Mouse (Mus musculus) Patski (cell line): ENCODE data around the gene Plekha8. TPM values are rescaled to one million over a fixed set of nuclear protein-coding genes. Genes with fewer than 3 reads are reported as not detected.

Experiments
- ATAC-seq: fragments of 100-300 bp; one replicate; pipeline ENCODE4 v1.8.0; 2021
- CTCF ChIA-PET: fragments of 350-600 bp; sonication (Branson Sonifier 250); formaldehyde crosslinking; loops from one replicate; lab custom pipeline; 2022; ENCODE audit warnings: inconsistent platforms; lab: Charles Lee
- POLR2A ChIA-PET: fragments of 350-600 bp; sonication (Branson Sonifier 250); formaldehyde crosslinking; loops from one replicate; lab custom pipeline; 2022; ENCODE audit warnings: antibody characterized with exemption, inconsistent platforms; lab: Charles Lee
- DNase-seq: peaks from one replicate; pipeline ENCODE4 v3.0.0-alpha.2; 2011; ENCODE audit warnings: low read depth, low spot score
- H3K27me3 ChIP-seq: fragments of 371-371 bp; one replicate; pipeline ENCODE4 v1.5.1; 2021
- CTCF ChIP-seq: fragments of 100-300 bp; IDR thresholded peaks from one replicate; pipeline ENCODE4 v1.5.1; 2021
- in situ Hi-C: fragments of 300-500 bp; cut with MboI; formaldehyde crosslinking; loops from 3 replicates; pipeline ENCODE4 v1.11.1; 2018; ENCODE audit warnings: low pct_unique_long_range_greater_than_20kb, mixed read lengths
- polyA plus RNA-seq: library from polyadenylated mRNA; unstranded; gene quantifications from one replicate; pipeline ENCODE4 v1.2.3, GENCODE M21; 2021

The Plekha8 gene
- polyA plus RNA-seq, 1 experiment from 2014 or later, result 9.6 TPM

DNA sequence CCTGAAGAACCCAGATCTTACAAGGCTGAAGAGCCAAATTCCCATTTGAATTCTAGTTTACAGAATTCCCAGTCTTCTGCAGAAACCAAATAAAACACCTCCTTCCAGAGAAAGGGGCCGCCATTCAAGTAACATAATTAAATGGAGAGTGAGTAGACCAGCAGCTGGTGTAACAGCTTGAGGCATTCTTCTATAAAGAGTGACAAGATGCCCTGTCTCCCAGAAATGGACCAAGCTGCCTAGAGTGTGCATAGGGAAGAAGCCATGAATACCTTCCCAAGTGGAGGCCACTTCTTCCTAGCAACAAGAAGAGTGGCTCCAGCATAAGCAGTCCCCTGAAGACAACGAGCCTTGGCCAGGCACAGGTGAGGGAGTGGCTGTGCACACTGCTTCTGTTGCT lies 47.0 kb downstream of the Plekha8 start:
- POLR2A ChIA-PET, result no interaction called here
- CTCF ChIA-PET, result no interaction called here
- ATAC-seq, result no peak
- TF ChIP-seq CTCF, result no peak
- in situ Hi-C loops, result no loop called here
- DNase-seq, result no peak
- no peaks in the 10 kb centered on the region for H3K27me3 ChIP-seq

GRCm38 (mm10) chr6:54643181-54643580 lies 48.3 kb downstream of the Plekha8 start:
- no peak for ATAC-seq
- no peak for DNase-seq
- TF ChIP-seq CTCF, result no peak
- CTCF ChIA-PET, result interaction anchor here (0.8 to 2.0 kb wide), 2 partner anchors 9 to 11 kb away, joined by 3 to 4 read pairs; no protein-coding TSS in a partner anchor
- H3K27me3 ChIP-seq, result no peaks in the 10 kb centered on the region
- POLR2A ChIA-PET, result interaction anchor here (0.6 kb wide), 1 partner anchor 29 kb away, joined by 4 read pairs; no protein-coding TSS in a partner anchor
- in situ Hi-C loops, result no loop called here

DNA sequence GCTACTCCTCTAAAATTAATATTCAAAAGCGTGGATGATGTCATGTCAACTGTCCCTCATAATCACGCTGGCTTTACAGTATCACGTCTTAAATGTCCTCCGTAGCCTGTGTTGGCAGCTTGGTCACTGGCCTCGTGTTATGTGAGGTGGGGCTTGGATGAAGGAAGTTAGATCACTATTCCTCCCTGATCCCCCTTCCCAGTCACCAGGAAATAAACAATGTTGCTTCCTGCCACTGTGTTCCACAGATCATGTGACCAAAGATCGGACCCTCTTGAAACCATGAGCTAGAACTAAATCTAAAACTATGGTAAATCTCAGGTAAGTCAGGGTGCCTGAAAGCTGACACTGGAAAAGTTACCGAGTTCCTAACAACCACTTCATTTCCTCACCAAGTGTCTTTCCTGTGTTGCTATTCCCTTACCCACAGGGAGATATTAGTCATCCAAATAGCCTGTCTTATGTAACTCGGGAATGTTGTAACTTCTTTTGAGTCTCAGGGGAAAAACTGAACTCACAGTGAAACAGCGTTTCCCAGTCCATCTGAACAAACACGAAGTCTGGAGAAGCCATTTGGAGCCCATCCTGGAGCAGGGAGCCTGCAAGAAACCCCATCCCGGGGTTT lies 60.7 kb downstream of the Plekha8 start:
- ChIA-PET POLR2A (no interaction called here), CTCF (interaction anchor here (0.6 to 1.5 kb wide), 6 partner anchors 9 to 175 kb away, joined by 3 to 4 read pairs (median 3); partner anchors contain the start of gene Plekha8)
- ATAC-seq (peak; percentile 67), DNase-seq (peak; percentile 61)
- in situ Hi-C loops, result no loop called here
- TF ChIP-seq CTCF, result no peak
- no peaks in the 10 kb centered on the region for H3K27me3 ChIP-seq

GRCm38 (mm10) chr6:54657861-54658260 lies 63.0 kb downstream of the Plekha8 start:
- no peak for ATAC-seq
- POLR2A ChIA-PET, result no interaction called here
- DNase-seq, result no peak
- CTCF ChIA-PET, result no interaction called here
- no peaks in the 10 kb centered on the region for H3K27me3 ChIP-seq
- TF ChIP-seq CTCF, result no peak
- in situ Hi-C loops, result no loop called here

- in situ Hi-C loops, result no loop called here
- no peak for TF ChIP-seq CTCF
- POLR2A ChIA-PET, result no interaction called here
- DNase-seq (no peak), ATAC-seq (no peak)
- H3K27me3 ChIP-seq, result peaks cover 8% of the 10 kb centered on the region
- CTCF ChIA-PET, result no interaction called here
Observed at GRCm38 (mm10) chr6:54669868-54670267, 75.0 kb downstream of the Plekha8 start.

- in situ Hi-C loops, result no loop called here
- no peak for ATAC-seq
- POLR2A ChIA-PET, result no interaction called here
- no peak for TF ChIP-seq CTCF
- H3K27me3 ChIP-seq, result peaks cover 17% of the 10 kb centered on the region
- DNase-seq, result no peak
- CTCF ChIA-PET, result interaction anchor here (1.7 kb wide), 1 partner anchor 22 kb away, joined by 4 read pairs; no protein-coding TSS in a partner anchor
Observed at GRCm38 (mm10) chr6:54672901-54673300, 78.0 kb downstream of the Plekha8 start.

DNA sequence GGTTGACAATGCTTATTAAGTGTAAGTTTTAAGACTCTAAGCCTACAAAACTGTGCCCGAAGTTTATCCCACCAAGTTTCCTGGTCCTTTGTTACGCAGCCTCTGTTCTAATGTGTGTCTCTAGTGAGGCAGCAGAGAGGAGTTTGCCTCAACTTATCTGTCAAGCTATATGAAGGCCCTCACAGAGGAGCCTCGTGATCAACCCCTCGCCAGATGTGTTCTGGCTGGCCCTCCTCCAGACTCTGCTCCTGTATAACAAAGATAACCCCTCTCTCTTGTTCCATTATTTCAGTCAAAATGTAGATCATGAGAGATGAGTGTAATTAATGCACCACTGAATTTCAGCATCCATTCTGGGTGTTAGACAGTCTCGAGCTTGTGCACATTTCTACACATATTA lies 84.8 kb downstream of the Plekha8 start:
- peaks cover 16% of the 10 kb centered on the region for H3K27me3 ChIP-seq
- no peak for DNase-seq
- no peak for TF ChIP-seq CTCF
- CTCF ChIA-PET, result no interaction called here
- no peak for ATAC-seq
- POLR2A ChIA-PET, result no interaction called here
- in situ Hi-C loops, result no loop called here

- ATAC-seq, result peak; percentile 80
- peaks cover 11% of the 10 kb centered on the region for H3K27me3 ChIP-seq
- CTCF ChIA-PET, result no interaction called here
Observed at GRCm38 (mm10) chr6:54680891-54681745, 86.2 kb downstream of the Plekha8 start, which contains the start of gene Mturn. Gene Mturn, plus strand, starts transcription at chr6:54681624.

DNA sequence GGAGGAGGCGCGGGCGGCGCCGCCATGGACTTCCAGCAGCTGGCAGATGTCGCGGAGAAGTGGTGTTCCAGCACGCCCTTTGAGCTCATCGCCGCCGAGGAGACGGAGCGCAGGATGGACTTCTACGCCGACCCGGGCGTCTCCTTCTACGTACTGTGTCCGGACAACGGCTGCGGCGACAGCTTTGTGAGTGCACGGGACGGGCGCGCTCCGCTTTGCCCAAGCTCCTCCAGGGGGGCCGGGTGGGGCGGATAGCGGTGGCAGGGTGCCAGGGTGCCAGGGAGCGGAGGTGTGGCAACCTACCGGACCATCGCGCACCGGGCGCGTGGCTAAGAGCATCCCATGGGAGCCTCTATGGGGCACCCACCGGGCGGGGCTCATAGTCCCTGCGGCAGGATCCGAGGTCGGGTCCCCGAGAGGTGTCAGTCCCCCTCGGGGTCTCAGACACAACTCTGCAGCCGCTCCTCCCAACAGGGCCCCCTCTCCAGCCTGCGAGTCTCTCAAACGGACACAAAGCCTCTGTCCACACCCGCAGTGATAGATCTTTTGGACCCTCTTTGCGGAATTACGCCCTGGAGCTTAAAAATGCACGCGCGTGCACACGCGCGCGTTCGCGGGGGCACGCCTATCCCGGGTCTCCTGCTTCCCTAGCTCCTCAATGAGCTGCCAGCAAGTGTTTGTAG lies 87.0 kb downstream of the Plekha8 start:
- peaks cover 11% of the 10 kb centered on the region for H3K27me3 ChIP-seq
- in situ Hi-C loops, result no loop called here
- no peak for TF ChIP-seq CTCF
- ATAC-seq, result peak; percentile 34
- DNase-seq, result no peak
- POLR2A ChIA-PET, result no interaction called here
- CTCF ChIA-PET, result no interaction called here

More at GRCm38 (mm10) chr6:54680891-54681745, 86.2 kb downstream of the Plekha8 start, which contains the start of gene Mturn:
- POLR2A ChIA-PET, result no interaction called here
- no peak for TF ChIP-seq CTCF
- no peak for DNase-seq
- in situ Hi-C loops, result no loop called here

GRCm38 (mm10) chr6:54684085-54684484 lies 89.2 kb downstream of the Plekha8 start:
- DNase-seq, result no peak
- ChIA-PET CTCF (no interaction called here), POLR2A (no interaction called here)
- no peak for TF ChIP-seq CTCF
- in situ Hi-C loops, result no loop called here
- H3K27me3 ChIP-seq, result peaks cover 5% of the 10 kb centered on the region
- ATAC-seq, result no peak
